Mouse (Mus musculus) neural tube, embryonic 13.5 days (tissue): ENCODE results near the gene Hsdl2. TPM values are rescaled to one million over a fixed set of nuclear protein-coding genes. Genes with fewer than 3 reads are reported as not detected.

Experiments used
- ATAC-seq: fragments of 200-750 bp; cut with Nextera tagmentation; 2 replicates; pipeline ENCODE4 v1.8.0; 2017; ENCODE audit warnings: low read depth, mild to moderate bottlenecking, moderate TSS enrichment, moderate library complexity
- H3K27ac ChIP-seq: fragments of 300-500 bp; sonication (generic); replicated peaks from 2 replicates; pipeline ENCODE4 v1.5.1; 2015; ENCODE audit warnings: moderate library complexity, mild to moderate bottlenecking, inconsistent platforms
- H3K27me3 ChIP-seq: fragments of 300-500 bp; sonication (generic); 2 replicates; pipeline ENCODE4 v1.6.1; 2015; ENCODE audit warnings: mild to moderate bottlenecking, inconsistent platforms
- H3K36me3 ChIP-seq: fragments of 300-500 bp; sonication (generic); 2 replicates; pipeline ENCODE4 v1.6.1; 2015; ENCODE audit warnings: mild to moderate bottlenecking, inconsistent platforms
- H3K4me1 ChIP-seq: fragments of 300-500 bp; sonication (generic); replicated peaks from 2 replicates; pipeline ENCODE4 v1.6.1; 2015; ENCODE audit warnings: inconsistent platforms
- H3K4me2 ChIP-seq: fragments of 300-500 bp; sonication (generic); 2 replicates; pipeline ENCODE4 v1.6.1; 2015; ENCODE audit warnings: inconsistent platforms, mild to moderate bottlenecking, moderate library complexity
- H3K4me3 ChIP-seq: fragments of 300-500 bp; sonication (generic); 2 replicates; pipeline ENCODE4 v1.5.1; 2015; ENCODE audit warnings: mild to moderate bottlenecking, inconsistent platforms
- H3K9ac ChIP-seq: fragments of 300-500 bp; sonication (generic); 2 replicates; pipeline ENCODE4 v1.6.1; 2015; ENCODE audit warnings: moderate library complexity, mild to moderate bottlenecking, inconsistent platforms
- H3K9me3 ChIP-seq: fragments of 300-500 bp; sonication (generic); 2 replicates; pipeline ENCODE4 v1.6.1; 2016; ENCODE audit warnings: inconsistent platforms
- WGBS: fragments of 180-500 bp; shearing (Covaris S2); methylation state at CpG from one replicate; pipeline ENCODE4 v1.1.7; 2015; 5-methylcytosine and 5-hydroxymethylcytosine counted together
- polyA plus RNA-seq: library from polyadenylated mRNA; unstranded; fragments of >200 nt; fragmentation: Nextera tagmentation; extraction: Ambion mirVana; gene quantifications from 2 replicates; pipeline ENCODE4 v1.2.1, GENCODE M21; 2015

Gene Hsdl2
- polyA plus RNA-seq, 1 experiment from 2014 or later, result 50.5 TPM

DNA sequence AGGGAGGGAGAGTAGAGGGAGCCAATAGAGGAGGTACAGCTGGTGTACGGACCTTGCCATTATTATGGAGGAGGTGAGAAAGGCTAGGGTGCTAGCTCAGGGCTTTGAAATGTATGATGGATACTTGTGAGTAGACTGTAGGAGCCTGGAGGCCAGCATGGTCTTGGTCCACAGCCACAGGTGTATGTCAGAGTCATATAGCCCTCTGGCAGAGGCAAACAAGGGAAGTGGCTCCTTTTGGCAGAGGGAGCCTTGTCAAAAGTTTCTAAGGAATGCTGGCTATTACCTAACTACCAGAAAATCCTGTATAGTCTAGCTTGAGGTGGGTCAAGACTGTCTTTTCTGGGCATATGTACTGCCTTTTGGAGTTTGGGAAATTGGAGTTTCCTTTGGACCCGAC is 59.4 kb downstream of the Hsdl2 start:
- H3K27ac ChIP-seq, result no peak overlapping the region
- ATAC-seq, result no peak
- H3K36me3 ChIP-seq, result no peaks in the 10 kb centered on the region
- H3K4me3 ChIP-seq, result no peak overlapping the region
- H3K27me3 ChIP-seq, result no peaks in the 10 kb centered on the region
- WGBS, result 85% methylated on average over 2 of the region's 2 CpGs
- peaks cover 46% of the 10 kb centered on the region for H3K4me1 ChIP-seq
- no peaks in the 10 kb centered on the region for H3K9me3 ChIP-seq
- H3K4me2 ChIP-seq, result no peak overlapping the region
- no peak overlapping the region for H3K9ac ChIP-seq

GRCm38 (mm10) chr4:59642039-59642438 is 60.7 kb downstream of the Hsdl2 start:
- Histone ChIP-seq H3K27ac (no peak overlapping the region), H3K9me3 (no peaks in the 10 kb centered on the region), H3K9ac (no peak overlapping the region), H3K27me3 (no peaks in the 10 kb centered on the region), H3K36me3 (no peaks in the 10 kb centered on the region), H3K4me3 (no peak overlapping the region), H3K4me1 (peaks cover 46% of the 10 kb centered on the region), H3K4me2 (no peak overlapping the region)
- WGBS, result 83% methylated on average over 3 of the region's 3 CpGs
- no peak for ATAC-seq

- WGBS, result 80% methylated on average over 2 of the region's 2 CpGs
- H3K36me3 ChIP-seq, result no peaks in the 10 kb centered on the region
- H3K27ac ChIP-seq, result no peak overlapping the region
- no peaks in the 10 kb centered on the region for H3K9me3 ChIP-seq
- H3K4me2 ChIP-seq, result no peak overlapping the region
- peaks cover 46% of the 10 kb centered on the region for H3K4me1 ChIP-seq
- H3K9ac ChIP-seq, result no peak overlapping the region
- no peak overlapping the region for H3K4me3 ChIP-seq
- no peak for ATAC-seq
- no peaks in the 10 kb centered on the region for H3K27me3 ChIP-seq
Observed at GRCm38 (mm10) chr4:59642657-59643056, 61.3 kb downstream of the Hsdl2 start.

- Histone ChIP-seq H3K27ac (peak overlapping the region; percentile 46; the same call in 1 of the 2 replicates), H3K9ac (no peak overlapping the region), H3K36me3 (no peaks in the 10 kb centered on the region), H3K9me3 (no peaks in the 10 kb centered on the region), H3K27me3 (no peaks in the 10 kb centered on the region), H3K4me1 (peaks cover 43% of the 10 kb centered on the region), H3K4me3 (no peak overlapping the region), H3K4me2 (no peak overlapping the region)
- WGBS, result 90% methylated on average over 3 of the region's 3 CpGs
- no peak for ATAC-seq
Observed at GRCm38 (mm10) chr4:59644431-59644830, 63.1 kb downstream of the Hsdl2 start.

GRCm38 (mm10) chr4:59644992-59645391 is 63.6 kb downstream of the Hsdl2 start:
- peak; percentile 71 for ATAC-seq
- Histone ChIP-seq H3K27ac (no peak overlapping the region), H3K9me3 (no peaks in the 10 kb centered on the region), H3K4me3 (no peak overlapping the region), H3K4me2 (no peak overlapping the region), H3K4me1 (peaks cover 43% of the 10 kb centered on the region), H3K9ac (no peak overlapping the region), H3K36me3 (no peaks in the 10 kb centered on the region), H3K27me3 (no peaks in the 10 kb centered on the region)
- 34% methylated on average over 4 of the region's 4 CpGs for whole genome bisulfite sequencing

DNA sequence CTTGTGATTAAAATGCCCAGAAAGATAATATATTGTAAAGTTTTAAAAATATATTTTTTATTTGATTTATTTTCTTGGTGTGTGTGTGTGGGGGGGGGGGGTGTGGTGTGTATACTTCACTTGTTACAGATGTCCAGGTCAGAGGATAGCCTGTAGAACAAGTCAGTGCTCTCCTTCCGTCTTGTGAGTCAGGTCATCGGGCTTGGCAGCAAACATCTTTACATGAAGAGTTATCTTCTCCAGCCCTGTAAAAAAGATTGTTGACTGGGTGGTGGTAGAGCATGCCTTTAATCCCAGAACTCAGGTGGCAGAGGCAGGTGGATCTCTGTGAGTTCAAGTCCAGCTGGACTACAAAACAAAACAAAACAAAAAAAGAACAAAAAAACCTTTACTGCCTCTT is 64.2 kb downstream of the Hsdl2 start:
- no peak for ATAC-seq
- 91% methylated on average over 2 of the region's 2 CpGs for WGBS
- peaks cover 43% of the 10 kb centered on the region for H3K4me1 ChIP-seq

GRCm38 (mm10) chr4:59646020-59646696 is 64.8 kb downstream of the Hsdl2 start:
- peaks cover 42% of the 10 kb centered on the region for H3K4me1 ChIP-seq
- H3K4me3 ChIP-seq, result no peak overlapping the region
- ATAC-seq, result no peak
- H3K9ac ChIP-seq, result no peak overlapping the region
- H3K4me2 ChIP-seq, result no peak overlapping the region
- no peak overlapping the region for H3K27ac ChIP-seq
- H3K9me3 ChIP-seq, result no peaks in the 10 kb centered on the region
- no peaks in the 10 kb centered on the region for H3K36me3 ChIP-seq
- no peaks in the 10 kb centered on the region for H3K27me3 ChIP-seq
- WGBS, result 92% methylated on average over 10 of the region's 10 CpGs

More for the DNA sequence above, 64.2 kb downstream of the Hsdl2 start:
- H3K4me2 ChIP-seq, result no peak overlapping the region
- H3K27me3 ChIP-seq, result no peaks in the 10 kb centered on the region
- H3K27ac ChIP-seq, result no peak overlapping the region
- H3K36me3 ChIP-seq, result no peaks in the 10 kb centered on the region
- no peak overlapping the region for H3K4me3 ChIP-seq
- H3K9ac ChIP-seq, result no peak overlapping the region
- H3K9me3 ChIP-seq, result no peaks in the 10 kb centered on the region

DNA sequence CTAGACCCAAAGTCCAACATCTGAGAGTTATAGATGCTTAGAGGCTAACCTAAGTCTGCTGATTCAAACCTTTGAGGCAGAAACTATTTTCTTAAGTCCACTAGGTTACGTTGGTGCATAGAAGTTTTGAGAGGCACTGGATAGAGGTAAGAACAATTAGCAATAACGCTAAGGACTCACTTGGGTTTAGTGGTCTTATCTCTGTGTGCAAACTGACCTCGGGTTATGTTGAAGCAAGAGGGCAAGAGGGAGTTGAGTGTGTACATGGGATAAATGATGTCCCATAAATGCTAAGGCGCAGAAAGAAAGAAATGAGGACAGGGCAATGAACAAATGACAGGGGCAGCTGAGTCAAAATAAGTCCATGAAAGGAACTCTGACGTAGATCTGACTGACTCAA is 67.8 kb downstream of the Hsdl2 start:
- H3K9me3 ChIP-seq, result no peaks in the 10 kb centered on the region
- no peak overlapping the region for H3K4me3 ChIP-seq
- H3K27ac ChIP-seq, result no peak overlapping the region
- no peaks in the 10 kb centered on the region for H3K27me3 ChIP-seq
- 92% methylated on average over 5 of the region's 5 CpGs for WGBS
- no peak overlapping the region for H3K9ac ChIP-seq
- no peak for ATAC-seq
- H3K4me1 ChIP-seq, result peaks cover 17% of the 10 kb centered on the region
- no peaks in the 10 kb centered on the region for H3K36me3 ChIP-seq
- no peak overlapping the region for H3K4me2 ChIP-seq

- WGBS, result 89% methylated on average over 1 of the region's 1 CpGs
- Histone ChIP-seq H3K4me3 (no peak overlapping the region), H3K9ac (no peak overlapping the region)
Observed at GRCm38 (mm10) chr4:59652166-59652681, 70.9 kb downstream of the Hsdl2 start.

DNA sequence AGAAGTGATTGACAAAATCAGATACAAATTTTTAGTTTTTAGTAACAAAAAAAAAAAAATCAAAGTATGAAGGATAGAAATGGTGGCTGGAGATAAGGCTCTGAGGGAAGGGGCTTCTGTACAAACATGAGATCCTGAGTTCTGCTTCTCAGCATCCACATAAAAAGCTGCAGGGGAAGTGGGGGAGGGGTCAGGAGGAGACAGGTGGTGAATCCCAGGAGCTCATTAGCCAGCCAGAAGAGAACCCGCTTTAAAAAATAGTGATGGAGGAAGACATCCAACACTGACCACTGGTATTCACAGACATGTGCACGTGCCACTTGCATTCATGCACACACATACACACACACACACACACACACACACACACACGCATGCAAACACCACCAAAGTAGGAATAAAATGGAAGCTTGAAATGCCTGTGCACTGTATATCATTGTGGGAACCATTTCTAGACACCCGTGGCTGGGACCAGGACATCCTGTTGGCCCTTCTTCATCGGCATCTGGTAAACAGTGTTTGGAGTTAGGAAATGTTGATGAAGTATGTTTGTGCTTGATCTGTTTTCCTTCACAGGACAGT is 74.8 kb downstream of the Hsdl2 start:
- H3K27ac ChIP-seq, result no peak overlapping the region
- H3K4me1 ChIP-seq, result peaks cover 13% of the 10 kb centered on the region
- WGBS, result 80% methylated on average over 5 of the region's 5 CpGs
- no peak overlapping the region for H3K9ac ChIP-seq
- ATAC-seq, result no peak
- H3K4me3 ChIP-seq, result no peak overlapping the region
- no peaks in the 10 kb centered on the region for H3K36me3 ChIP-seq
- no peak overlapping the region for H3K4me2 ChIP-seq
- H3K9me3 ChIP-seq, result no peaks in the 10 kb centered on the region
- H3K27me3 ChIP-seq, result no peaks in the 10 kb centered on the region

More at GRCm38 (mm10) chr4:59652166-59652681, 70.9 kb downstream of the Hsdl2 start:
- no peak for ATAC-seq
- Histone ChIP-seq H3K36me3 (no peaks in the 10 kb centered on the region), H3K27me3 (no peaks in the 10 kb centered on the region), H3K4me2 (no peak overlapping the region), H3K4me1 (peaks cover 17% of the 10 kb centered on the region), H3K9me3 (no peaks in the 10 kb centered on the region), H3K27ac (no peak overlapping the region)

DNA sequence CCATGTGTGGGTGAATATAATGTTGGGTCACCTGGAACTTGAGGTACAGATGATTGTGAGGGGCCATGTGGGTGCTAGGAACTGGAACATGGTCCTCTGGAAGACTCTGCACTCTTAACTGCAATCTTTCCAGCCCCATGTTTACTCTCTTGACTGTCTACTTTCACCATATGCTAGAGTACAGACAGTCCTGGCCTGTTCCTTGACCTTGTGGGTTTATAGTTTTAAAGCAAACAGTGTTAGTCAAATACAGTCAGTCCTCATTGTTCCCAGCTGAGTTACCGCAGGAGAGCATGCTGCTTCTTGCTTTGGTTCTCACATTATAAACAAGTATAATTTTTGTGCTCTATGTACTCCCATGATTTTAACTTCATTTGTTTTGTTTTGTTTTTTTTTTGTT is 80.8 kb downstream of the Hsdl2 start:
- Histone ChIP-seq H3K36me3 (peaks cover 9% of the 10 kb centered on the region), H3K9ac (no peak overlapping the region), H3K4me1 (0 out of 2 replicates have a peak, but pooled peaks cover under 1% of the 10 kb centered on the region), H3K4me3 (no peak overlapping the region), H3K27ac (no peak overlapping the region), H3K4me2 (no peak overlapping the region), H3K9me3 (no peaks in the 10 kb centered on the region), H3K27me3 (no peaks in the 10 kb centered on the region)
- WGBS, result 85% methylated on average over 1 of the region's 1 CpGs
- no peak for ATAC-seq

DNA sequence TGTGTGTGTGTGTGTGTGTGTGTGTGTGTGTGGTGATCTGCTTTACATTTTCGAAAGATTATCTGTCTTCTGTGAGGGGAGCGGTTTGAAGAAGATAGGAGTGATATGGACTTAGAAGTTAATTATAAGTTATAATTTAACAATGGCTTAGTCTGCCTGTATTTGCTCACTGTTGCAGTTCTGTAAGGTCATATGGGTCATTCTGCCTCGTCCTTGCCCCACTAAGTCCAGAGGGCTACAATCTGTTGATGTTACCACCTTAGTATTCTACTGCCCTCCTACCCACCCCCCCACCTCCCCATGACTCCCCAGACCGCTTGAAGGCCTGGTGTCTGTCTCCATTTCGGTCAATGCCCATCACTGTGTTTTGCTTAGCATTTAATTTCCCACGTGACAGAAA is 82.1 kb downstream of the Hsdl2 start:
- no peaks in the 10 kb centered on the region for H3K9me3 ChIP-seq
- H3K9ac ChIP-seq, result no peak overlapping the region
- peaks cover 10% of the 10 kb centered on the region; the same call in 1 of the 2 replicates for H3K4me1 ChIP-seq
- H3K27me3 ChIP-seq, result no peaks in the 10 kb centered on the region
- H3K36me3 ChIP-seq, result peaks cover 9% of the 10 kb centered on the region
- H3K4me2 ChIP-seq, result no peak overlapping the region
- WGBS, result 92% methylated on average over 6 of the region's 6 CpGs
- ATAC-seq, result no peak
- no peak overlapping the region for H3K4me3 ChIP-seq
- H3K27ac ChIP-seq, result no peak overlapping the region
